Mouse (Mus musculus) hematopoietic stem cell, adult 5-6 weeks (primary cell): ENCODE data around the gene Zfp26. TPM values are rescaled to one million over a fixed set of nuclear protein-coding genes. Genes with fewer than 3 reads are reported as not detected.

Experiments
- ATAC-seq, 2 experiments: fragments of 125-278 bp in 1 of 2; replicated peaks in 1 of 2; 2 replicates each; pipeline ENCODE4 v1.8.0; 2016 to 2017; ENCODE audit warnings: inconsistent platforms in 2 of 2, mild to moderate bottlenecking in 2 of 2, moderate number of reproducible peaks in 2 of 2, low read depth in 1 of 2, moderate TSS enrichment in 1 of 2; ENCODE audit not compliant: low FRiP score in 2 of 2, poor library complexity in 2 of 2, severe bottlenecking in 2 of 2, insufficient read depth in 1 of 2, low TSS enrichment in 1 of 2
- total RNA-seq: library from RNA; stranded (forward); fragments of 172-1452, 232-1000 nt; gene quantifications from 2 replicates; pipeline ENCODE4 v1.2.3, GENCODE M21; 2017

The Zfp26 gene
- 38.0 and 56.2 TPM in 2 replicates for total RNA-seq

DNA sequence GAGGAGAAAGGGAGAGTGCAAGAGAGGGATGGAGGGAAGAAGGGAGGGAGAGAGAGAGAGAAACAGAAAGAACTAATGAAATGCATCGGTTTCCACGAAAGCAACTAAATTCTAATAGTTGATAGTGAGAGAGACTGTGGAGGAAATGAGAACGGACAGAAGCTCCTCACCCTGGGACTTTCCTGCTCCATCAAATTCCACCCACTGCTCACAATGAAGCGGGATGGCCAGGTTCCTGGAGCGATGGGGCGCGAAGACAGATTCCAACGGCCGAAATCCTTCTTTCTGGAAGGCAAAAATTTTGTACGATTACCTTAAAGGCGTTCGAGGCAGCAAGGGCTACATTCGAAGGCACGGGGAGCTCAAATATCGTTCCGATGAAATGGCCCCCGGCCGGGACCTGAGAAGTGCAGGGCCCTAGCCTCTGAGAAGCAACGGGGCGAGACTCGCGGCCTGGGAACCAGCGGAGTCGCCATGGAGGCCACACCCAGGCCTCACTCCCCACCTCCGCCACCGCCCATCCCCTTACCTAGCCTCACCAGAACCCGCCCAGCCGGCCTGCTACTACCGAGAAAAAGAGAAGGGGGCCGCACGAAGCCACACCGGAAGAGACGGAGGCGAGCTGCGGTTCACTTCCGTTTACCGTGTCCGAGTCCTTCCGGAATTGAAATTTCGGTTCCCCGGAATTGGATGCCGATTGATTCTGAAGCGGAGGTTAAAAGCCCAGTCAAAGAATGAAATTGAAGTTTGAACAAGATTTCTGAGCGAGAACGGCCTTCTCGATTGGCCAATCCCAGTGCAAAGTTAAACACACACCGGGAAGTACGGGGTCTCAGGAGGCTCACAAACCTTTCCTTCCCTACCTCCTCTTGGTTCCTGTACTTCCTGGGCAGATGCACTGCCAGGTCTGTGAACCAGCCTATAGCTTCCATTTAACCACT lies at the start of gene Zfp26:
Gene Zfp26 (minus strand): TSS at position 786 of the 941 bp plus-strand sequence.
- ATAC-seq, result peak; percentile 94 to 97

DNA sequence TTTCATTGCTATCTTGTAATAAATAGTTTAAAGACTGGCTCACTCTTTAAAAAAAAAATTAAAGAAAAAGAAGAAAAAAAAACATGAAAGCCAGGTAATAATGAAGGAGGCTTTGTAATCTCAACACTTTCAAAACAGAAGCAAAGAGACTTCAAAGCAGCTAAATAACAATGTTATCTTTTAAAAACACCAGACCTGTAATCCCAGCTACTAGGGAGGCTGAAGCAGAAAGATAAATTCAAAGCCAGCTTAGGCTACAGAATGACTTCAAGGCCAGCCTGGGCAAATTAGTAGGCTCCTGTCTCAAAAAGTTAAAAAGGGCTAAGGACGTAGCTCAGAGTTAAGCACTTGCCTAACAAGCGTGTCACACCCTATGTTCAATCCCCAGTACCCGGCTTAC lies 49.7 kb upstream of the Zfp26 start:
- ATAC-seq, result no peak

DNA sequence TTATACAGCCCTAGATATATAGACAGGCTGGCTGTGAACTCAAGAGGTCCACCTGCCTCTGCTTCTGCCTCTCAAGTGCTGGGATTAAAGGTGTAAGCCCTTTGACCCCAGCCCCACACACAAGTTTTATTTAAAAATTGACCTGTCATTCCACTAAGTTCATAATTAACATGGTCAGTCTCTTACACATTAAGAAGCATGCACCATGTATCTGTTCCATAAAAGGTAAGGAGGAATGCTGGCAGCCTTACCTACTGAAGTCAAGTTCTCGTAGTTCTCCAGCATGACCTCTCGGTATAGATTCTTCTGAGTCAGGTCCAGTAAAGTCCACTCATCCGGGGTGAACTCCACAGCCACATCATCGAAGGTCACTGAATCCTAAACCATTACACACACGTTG lies 44.8 kb upstream of the Zfp26 start:
- no peak for ATAC-seq

DNA sequence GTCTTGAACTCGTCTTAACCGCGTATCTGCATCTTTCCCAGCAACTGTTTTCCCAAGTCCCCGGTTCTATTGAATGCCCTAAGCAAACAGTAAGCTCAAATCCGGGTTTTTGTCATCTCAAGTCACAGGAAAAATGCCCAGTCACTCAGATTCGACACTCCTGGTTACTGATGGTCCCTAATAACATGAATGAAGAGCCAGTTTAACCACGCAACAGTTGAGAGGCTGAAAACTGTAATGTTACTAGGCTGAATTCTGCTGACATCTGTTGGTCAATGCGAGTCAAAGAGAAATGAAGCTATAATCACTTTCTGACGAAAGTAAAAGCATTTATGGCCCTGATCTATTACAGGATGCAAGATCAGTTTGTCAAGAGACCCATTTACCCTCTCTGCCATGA lies 33.3 kb upstream of the Zfp26 start:
- peak in 1 of 2 experiments; percentile 29; a peak in 2 of 4 replicates for ATAC-seq

DNA sequence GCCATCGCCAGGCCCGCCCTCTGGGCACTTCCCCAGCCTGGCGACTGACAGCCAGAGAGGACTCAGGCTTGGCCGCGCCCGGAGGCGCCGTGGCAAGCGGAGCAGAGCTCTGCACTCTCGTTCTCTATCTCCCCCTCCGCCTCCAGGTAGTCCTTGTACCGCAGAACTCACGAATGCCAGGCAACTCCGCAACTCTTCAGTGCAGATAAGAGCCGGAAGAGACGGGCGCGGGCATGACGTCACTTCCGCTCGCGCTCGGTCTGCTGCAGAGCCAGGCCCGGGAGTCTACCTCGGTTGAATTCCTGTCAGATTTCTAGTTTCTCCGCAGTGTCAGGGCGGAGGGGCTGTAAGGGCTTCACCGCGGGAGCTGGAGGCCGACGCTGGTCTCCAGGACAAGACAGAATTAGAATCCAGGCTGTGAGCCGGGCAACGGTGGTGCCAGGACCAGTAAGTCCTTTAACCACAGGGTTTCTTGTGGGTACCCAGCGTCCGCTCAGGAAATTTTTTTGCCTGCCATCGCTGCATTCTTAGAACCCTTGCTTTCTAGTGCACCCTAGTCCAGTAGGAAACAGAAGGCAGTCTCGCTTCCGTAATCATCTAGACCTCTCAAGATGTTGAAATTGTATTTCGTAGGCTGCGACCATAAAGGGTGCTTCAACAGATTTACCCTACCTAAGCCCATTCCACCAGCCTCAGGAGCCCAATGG lies 32.7 kb upstream of the Zfp26 start, which contains the start of gene Zfp426:
Gene Zfp426 (minus strand): TSS at position 220 of the 707 bp plus-strand sequence.
- peak; percentile 90 to 93 for ATAC-seq

DNA sequence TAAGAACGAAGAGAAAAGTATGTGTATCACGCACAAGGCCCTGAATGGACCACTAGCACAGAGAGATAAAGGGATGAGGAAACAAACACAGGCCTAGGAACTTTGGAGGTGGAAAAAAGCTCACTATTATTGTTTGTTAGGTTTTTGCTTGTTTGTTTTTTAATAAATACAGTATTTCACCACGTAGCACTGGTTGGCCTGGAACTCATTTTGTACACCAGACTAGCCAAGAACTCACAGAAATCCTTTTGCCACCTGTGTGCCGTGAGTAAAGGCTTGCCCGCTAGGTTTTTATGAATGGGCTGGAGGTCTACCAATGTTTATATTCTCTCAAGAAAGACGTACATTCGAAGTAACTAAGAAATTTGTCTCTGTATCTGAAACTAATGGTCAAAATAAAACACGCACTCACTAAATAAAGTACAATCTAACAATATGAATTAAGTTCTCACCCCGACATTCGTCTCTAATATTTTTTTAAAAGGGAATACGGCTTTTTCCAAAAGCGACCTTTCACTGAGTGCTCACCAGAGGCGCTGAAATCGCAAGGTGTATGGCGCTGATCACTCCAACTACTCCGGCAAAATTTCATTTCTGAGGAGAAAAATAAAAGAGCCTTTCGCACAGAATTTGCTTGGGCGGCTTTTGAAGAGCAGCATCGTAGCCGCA lies 32.0 kb upstream of the Zfp26 start:
- ATAC-seq, result no peak

DNA sequence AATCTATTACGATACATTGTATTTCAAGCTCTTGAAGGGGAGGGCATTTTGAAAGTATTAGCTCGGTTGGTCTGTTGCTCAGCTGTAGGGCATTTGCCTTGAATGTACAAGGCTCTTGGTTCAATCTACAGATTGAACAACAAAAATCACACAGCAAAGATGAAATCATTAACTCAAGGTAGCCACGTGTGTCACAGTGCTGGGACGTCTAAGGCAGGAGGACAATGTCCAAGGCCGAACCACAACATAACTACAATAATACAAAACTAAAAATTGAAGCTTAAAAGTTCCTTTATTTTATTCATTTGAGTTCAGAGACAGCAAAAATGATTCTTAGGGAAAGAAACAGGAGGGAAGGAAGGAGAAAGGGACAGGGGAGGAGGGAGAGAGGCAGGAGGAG lies 29.6 kb upstream of the Zfp26 start:
- ATAC-seq, result no peak

DNA sequence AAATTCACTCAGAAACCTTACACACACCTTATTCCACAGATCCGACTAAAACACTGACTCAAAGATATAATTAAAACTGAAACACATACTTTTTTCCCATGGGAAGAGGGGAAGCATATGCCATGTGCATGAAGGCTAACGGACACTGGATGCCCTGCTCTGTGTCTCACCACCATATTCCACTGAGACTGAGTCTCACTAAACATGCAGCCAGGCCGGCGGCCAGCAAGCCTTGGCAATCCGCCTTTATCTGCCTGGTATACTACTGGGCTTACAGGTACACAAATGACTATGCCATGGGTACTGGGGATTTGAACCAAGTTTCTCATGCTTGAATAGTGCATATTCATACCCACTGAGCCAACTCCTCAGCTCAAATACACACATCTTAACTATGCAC lies 19.4 kb upstream of the Zfp26 start:
- no peak for ATAC-seq

DNA sequence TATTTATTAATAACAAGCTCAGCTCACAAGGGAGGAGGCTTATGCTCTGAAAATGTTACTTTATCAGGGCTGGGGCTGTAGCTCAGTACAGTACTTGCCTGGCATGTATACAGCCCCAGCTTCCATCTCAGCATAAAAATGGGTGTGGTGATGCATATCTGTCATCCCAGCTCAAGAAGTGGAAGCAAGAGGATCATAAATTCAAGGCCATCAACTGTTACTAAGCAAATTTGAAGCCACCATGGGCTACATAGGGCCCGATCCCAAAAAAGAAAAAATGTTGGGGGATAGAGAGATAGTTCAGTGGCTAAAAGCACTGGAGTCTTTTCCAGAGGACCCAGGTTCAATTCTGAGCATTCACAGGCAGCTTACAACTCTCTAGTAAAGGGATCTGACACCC lies 16.7 kb upstream of the Zfp26 start:
- ATAC-seq, result no peak

DNA sequence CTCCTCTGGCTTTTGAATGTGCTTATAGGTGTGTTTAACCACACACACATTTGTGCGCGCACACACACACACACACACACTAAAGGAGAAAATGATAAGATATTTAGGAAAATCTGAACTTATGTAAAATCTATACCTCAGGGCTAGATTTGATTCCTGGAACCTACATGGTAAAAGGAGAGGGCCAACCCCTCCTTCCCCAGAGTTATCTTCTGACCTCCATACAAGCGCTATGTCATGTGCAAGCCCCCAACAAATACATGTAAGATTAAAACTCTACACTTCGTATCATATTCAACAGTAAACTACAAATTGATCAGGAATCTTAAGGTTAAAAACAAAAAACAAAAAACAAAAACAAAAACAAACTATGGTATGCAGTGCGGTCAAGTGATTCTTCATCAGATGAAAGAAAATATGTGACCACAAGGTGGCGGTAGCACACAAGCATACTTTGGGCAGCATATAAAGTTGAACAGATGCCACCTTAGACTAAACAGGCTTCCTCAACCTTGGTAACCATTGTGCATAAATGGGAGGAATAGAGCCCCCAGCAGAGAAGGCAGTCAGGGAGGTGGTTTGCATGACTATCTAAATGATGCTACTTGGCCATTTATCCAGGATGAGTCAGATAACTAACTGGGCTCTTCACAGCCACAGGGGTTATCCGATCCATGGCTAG lies 6.9 kb upstream of the Zfp26 start:
- ATAC-seq, result peak; percentile 87 to 91

DNA sequence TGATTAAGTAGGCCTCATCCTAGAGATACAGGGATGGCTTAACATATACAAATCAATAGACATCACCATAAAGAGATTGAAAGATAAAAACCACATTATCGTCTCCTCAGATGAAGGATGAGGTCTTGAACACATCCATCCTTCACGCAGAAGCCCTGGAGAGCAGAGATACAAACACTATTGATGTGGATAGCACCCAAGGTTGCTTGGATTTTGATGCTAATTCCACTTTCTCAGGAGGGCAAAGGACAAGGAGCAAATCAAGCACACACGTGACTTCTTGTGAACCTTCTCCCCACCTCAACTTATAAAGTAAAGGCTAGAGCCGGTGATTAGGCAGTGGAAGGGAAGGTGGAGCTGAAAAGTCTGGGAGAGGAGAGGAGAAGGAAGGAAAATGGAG lies 6.3 kb downstream of the Zfp26 start:
- no peak for ATAC-seq

DNA sequence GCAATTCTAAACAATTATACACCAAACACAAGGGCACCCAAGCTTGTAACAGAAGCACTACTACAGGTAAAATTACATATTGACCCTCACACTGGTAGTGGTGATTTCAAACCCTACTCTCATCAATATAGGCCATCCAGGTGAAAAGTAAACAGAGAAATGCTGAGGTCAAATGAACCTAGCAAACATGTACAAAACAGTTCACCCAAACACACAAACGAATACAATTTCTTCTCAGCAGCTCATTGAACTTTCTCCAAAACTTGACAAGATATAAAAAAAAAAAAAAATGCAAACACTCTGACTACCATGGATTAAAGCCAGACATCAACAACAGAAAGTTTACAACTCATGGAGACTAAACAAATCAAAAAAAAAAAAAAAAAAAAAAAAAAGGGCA lies 8.5 kb downstream of the Zfp26 start:
- ATAC-seq, result no peak

DNA sequence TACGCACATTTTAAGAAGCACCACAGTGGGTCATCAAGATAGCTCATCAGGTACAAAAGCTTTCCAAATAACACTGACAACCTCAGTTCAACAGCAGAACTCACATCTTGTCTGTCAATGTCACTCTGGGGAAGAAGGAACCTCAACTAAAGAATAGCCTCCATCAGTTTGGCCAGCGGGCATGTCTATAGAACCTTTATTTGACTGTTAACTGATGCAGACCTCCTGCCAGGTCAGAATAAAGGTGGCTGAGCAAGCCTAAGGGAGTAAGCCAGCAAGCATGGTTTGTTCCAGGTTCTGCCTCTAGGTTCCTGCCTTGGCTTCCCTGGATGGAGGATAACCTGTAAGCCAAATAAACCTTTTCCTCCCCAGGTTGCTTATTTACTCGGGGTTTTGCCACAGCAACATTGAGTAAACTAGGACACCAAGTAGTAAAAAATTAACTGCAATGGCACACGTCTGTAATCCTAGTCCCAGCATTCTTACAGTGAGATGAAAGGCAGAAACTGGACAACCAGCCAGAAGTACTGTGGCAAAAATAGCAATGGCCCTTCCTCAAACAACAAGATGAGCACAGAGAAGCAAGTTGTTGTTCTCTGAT lies 16.7 kb downstream of the Zfp26 start:
- ATAC-seq, result no peak

DNA sequence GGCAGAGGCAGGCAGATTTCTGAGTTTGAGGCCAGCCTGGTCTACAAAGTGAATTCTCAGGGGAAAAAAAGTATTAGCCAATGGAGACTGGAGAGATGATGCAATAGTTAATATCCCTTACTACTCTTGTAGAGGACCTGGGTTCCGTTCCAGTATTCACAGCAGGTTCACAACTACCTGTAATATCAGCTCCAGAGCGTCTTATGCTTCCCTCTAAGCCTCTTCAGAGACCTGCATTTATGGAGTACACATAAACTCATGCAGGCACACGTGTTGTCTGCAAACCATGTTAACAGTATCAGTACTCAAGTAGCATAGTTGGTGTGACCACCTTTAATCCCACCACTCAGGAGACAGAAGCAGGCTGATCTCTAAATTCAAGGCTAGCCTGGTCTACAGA lies 30.0 kb downstream of the Zfp26 start:
- no peak for ATAC-seq

DNA sequence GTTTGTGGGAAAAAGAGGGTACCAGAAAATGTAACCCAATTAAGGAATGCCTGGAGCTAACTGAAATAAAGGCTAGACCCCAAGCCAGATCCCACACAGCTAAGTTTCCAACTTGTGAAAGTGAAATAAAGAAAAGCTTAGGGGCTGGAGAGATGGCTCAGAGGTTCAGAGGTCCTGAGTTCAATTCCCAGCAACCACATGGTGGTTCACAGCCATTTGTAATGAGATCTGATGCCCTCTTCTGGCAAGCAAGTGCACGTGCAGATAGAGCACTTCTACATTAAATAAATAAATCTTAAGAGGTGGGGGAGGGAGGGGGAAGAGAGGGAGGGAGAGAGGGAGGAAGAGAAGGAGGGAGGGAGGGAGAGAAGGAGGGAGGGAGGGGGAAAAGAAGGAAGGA lies 48.5 kb downstream of the Zfp26 start:
- no peak for ATAC-seq

DNA sequence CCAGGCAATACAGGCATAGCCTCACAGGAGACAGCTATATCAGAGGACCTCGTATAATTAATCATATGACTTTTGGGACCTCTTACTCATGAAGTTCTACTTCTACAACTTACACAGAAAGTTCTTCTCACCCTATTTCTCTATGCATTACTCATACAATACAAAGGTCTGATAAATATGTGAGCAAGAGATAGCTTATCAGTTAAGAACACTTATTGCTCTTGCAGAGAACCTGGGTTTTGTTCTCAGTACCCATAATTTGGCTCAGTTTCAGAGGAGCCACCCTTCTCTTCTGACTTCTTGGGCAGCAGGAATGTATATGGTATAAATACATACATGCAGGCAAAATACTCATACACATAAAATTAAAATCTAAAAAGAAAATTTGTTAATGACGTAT lies 50.6 kb downstream of the Zfp26 start:
- ATAC-seq, result no peak

DNA sequence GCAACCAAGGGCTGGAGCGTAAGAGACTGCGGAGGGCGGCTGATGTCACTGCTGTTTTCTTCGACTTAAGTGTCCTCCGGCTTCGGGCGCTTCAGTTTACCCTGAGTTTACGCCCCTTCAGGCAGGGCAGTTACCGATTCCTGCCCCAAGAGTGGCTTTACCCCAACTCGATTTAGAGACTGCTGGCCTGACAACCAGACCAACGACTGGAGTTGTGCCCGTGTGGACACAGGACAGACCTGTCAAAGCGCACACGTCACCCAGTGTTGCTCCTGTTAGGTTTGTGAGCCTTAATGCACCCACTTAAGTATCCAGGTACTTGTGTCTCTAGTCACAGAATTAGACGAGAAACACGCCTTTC lies 74.6 kb downstream of the Zfp26 start:
- ATAC-seq, result peak in 1 of 2 experiments; percentile 43; a peak in 3 of 4 replicates
